Mouse (Mus musculus): ENCODE measurements around the gene Fhad1. TPM values are rescaled to one million over a fixed set of nuclear protein-coding genes. Genes with fewer than 3 reads are reported as not detected.

Fhad1 gene
- polyA plus RNA-seq, 1 experiment from 2014 or later, result 5.2 TPM

- no peaks in the 10 kb centered on the region for H3K27me3 ChIP-seq (ENCODE audit: control insufficient read depth, insufficient read depth, low read length)
- no peak overlapping the region for H3K9ac ChIP-seq (replicated peaks; ENCODE audit: low read depth, low read length)
- no peaks in the 10 kb centered on the region for H3K36me3 ChIP-seq (ENCODE audit: control insufficient read depth, insufficient read depth, low read length)
- H3K4me2 ChIP-seq (ENCODE audit: low read depth, low read length), result no peak overlapping the region
- H3K4me1 ChIP-seq (ENCODE audit: control insufficient read depth, insufficient read depth, low read length), result no peaks in the 10 kb centered on the region
- ATAC-seq (ENCODE audit: low read depth), result no peak
- H3K9me3 ChIP-seq (ENCODE audit: control insufficient read depth, low read length), result no peaks in the 10 kb centered on the region
- H3K27ac ChIP-seq (ENCODE audit: low read depth, low read length), result no peak overlapping the region
- WGBS, result 87% methylated on average over 8 of the region's 8 CpGs
- no peak overlapping the region for H3K4me3 ChIP-seq (ENCODE audit: low read depth, low read length)
Observed at GRCm38 (mm10) chr4:141941289-141941688, 73.6 kb downstream of the Fhad1 start.

- H3K4me2 ChIP-seq (ENCODE audit: low read depth, low read length), result no peak overlapping the region
- WGBS, result 75% methylated on average over 4 of the region's 4 CpGs
- H3K27ac ChIP-seq (ENCODE audit: low read depth, low read length), result no peak overlapping the region
- no peak for ATAC-seq (ENCODE audit: low read depth)
- no peak overlapping the region for H3K4me3 ChIP-seq (ENCODE audit: low read depth, low read length)
- no peak overlapping the region for H3K9ac ChIP-seq (replicated peaks; ENCODE audit: low read depth, low read length)
- H3K4me1 ChIP-seq (ENCODE audit: control insufficient read depth, insufficient read depth, low read length), result no peaks in the 10 kb centered on the region
- no peaks in the 10 kb centered on the region for H3K36me3 ChIP-seq (ENCODE audit: control insufficient read depth, insufficient read depth, low read length)
- no peaks in the 10 kb centered on the region for H3K9me3 ChIP-seq (ENCODE audit: control insufficient read depth, low read length)
- no peaks in the 10 kb centered on the region for H3K27me3 ChIP-seq (ENCODE audit: control insufficient read depth, insufficient read depth, low read length)
Observed at GRCm38 (mm10) chr4:141938535-141938934, 76.3 kb downstream of the Fhad1 start.

- no peaks in the 10 kb centered on the region for H3K27me3 ChIP-seq (ENCODE audit: control insufficient read depth, insufficient read depth, low read length)
- no peak overlapping the region for H3K4me3 ChIP-seq (ENCODE audit: low read depth, low read length)
- 60% methylated on average over 14 of the region's 14 CpGs for WGBS
- H3K9ac ChIP-seq (replicated peaks; ENCODE audit: low read depth, low read length), result no peak overlapping the region
- ATAC-seq (ENCODE audit: low read depth), result peak; percentile 58; the same call in 1 of the 2 replicates
- no peaks in the 10 kb centered on the region for H3K36me3 ChIP-seq (ENCODE audit: control insufficient read depth, insufficient read depth, low read length)
- H3K4me1 ChIP-seq (ENCODE audit: control insufficient read depth, insufficient read depth, low read length), result no peaks in the 10 kb centered on the region
- no peaks in the 10 kb centered on the region for H3K9me3 ChIP-seq (ENCODE audit: control insufficient read depth, low read length)
- H3K27ac ChIP-seq (ENCODE audit: low read depth, low read length), result no peak overlapping the region
- H3K4me2 ChIP-seq (ENCODE audit: low read depth, low read length), result no peak overlapping the region
Observed at GRCm38 (mm10) chr4:141932785-141933574, 81.9 kb downstream of the Fhad1 start.

GRCm38 (mm10) chr4:141931526-141931925, 83.4 kb downstream of the Fhad1 start:
- H3K4me3 ChIP-seq (ENCODE audit: low read depth, low read length), result no peak overlapping the region
- 84% methylated on average over 5 of the region's 5 CpGs for whole genome bisulfite sequencing
- no peak overlapping the region for H3K4me2 ChIP-seq (ENCODE audit: low read depth, low read length)
- no peaks in the 10 kb centered on the region for H3K9me3 ChIP-seq (ENCODE audit: control insufficient read depth, low read length)
- H3K27ac ChIP-seq (ENCODE audit: low read depth, low read length), result no peak overlapping the region
- ATAC-seq (ENCODE audit: low read depth), result no peak
- no peak overlapping the region for H3K9ac ChIP-seq (replicated peaks; ENCODE audit: low read depth, low read length)
- H3K36me3 ChIP-seq (ENCODE audit: control insufficient read depth, insufficient read depth, low read length), result no peaks in the 10 kb centered on the region
- no peaks in the 10 kb centered on the region for H3K27me3 ChIP-seq (ENCODE audit: control insufficient read depth, insufficient read depth, low read length)
- no peaks in the 10 kb centered on the region for H3K4me1 ChIP-seq (ENCODE audit: control insufficient read depth, insufficient read depth, low read length)

- no peaks in the 10 kb centered on the region for H3K27me3 ChIP-seq (ENCODE audit: control insufficient read depth, insufficient read depth, low read length)
- 88% methylated on average over 11 of the region's 11 CpGs for WGBS
- no peak overlapping the region for H3K4me3 ChIP-seq (ENCODE audit: low read depth, low read length)
- H3K27ac ChIP-seq (ENCODE audit: low read depth, low read length), result no peak overlapping the region
- H3K4me2 ChIP-seq (ENCODE audit: low read depth, low read length), result no peak overlapping the region
- no peaks in the 10 kb centered on the region for H3K4me1 ChIP-seq (ENCODE audit: control insufficient read depth, insufficient read depth, low read length)
- H3K9ac ChIP-seq (replicated peaks; ENCODE audit: low read depth, low read length), result no peak overlapping the region
- H3K9me3 ChIP-seq (ENCODE audit: control insufficient read depth, low read length), result no peaks in the 10 kb centered on the region
- no peak for ATAC-seq (ENCODE audit: low read depth)
- no peaks in the 10 kb centered on the region for H3K36me3 ChIP-seq (ENCODE audit: control insufficient read depth, insufficient read depth, low read length)
Observed at GRCm38 (mm10) chr4:141930001-141930400, 84.9 kb downstream of the Fhad1 start.

- H3K9me3 ChIP-seq (ENCODE audit: control insufficient read depth, low read length), result no peaks in the 10 kb centered on the region
- H3K4me1 ChIP-seq (ENCODE audit: control insufficient read depth, insufficient read depth, low read length), result no peaks in the 10 kb centered on the region
- H3K4me2 ChIP-seq (ENCODE audit: low read depth, low read length), result no peak overlapping the region
- H3K36me3 ChIP-seq (ENCODE audit: control insufficient read depth, insufficient read depth, low read length), result no peaks in the 10 kb centered on the region
- WGBS, result 67% methylated on average over 7 of the region's 7 CpGs
- no peak overlapping the region for H3K9ac ChIP-seq (replicated peaks; ENCODE audit: low read depth, low read length)
- no peak overlapping the region for H3K27ac ChIP-seq (ENCODE audit: low read depth, low read length)
- H3K27me3 ChIP-seq (ENCODE audit: control insufficient read depth, insufficient read depth, low read length), result no peaks in the 10 kb centered on the region
- no peak for ATAC-seq (ENCODE audit: low read depth)
- H3K4me3 ChIP-seq (ENCODE audit: low read depth, low read length), result no peak overlapping the region
Observed at GRCm38 (mm10) chr4:141928881-141929281, 86.0 kb downstream of the Fhad1 start.

GRCm38 (mm10) chr4:141925781-141926345, 89.0 kb downstream of the Fhad1 start:
- Histone ChIP-seq H3K4me1 (ENCODE audit: control insufficient read depth, insufficient read depth, low read length) (no peaks in the 10 kb centered on the region), H3K9ac (replicated peaks; ENCODE audit: low read depth, low read length) (no peak overlapping the region), H3K27ac (ENCODE audit: low read depth, low read length) (no peak overlapping the region), H3K27me3 (ENCODE audit: control insufficient read depth, insufficient read depth, low read length) (no peaks in the 10 kb centered on the region), H3K36me3 (ENCODE audit: control insufficient read depth, insufficient read depth, low read length) (no peaks in the 10 kb centered on the region), H3K4me3 (ENCODE audit: low read depth, low read length) (no peak overlapping the region), H3K9me3 (ENCODE audit: control insufficient read depth, low read length) (no peaks in the 10 kb centered on the region), H3K4me2 (ENCODE audit: low read depth, low read length) (no peak overlapping the region)
- 70% methylated on average over 5 of the region's 5 CpGs for WGBS
- ATAC-seq (ENCODE audit: low read depth), result no peak

GRCm38 (mm10) chr4:141923961-141924360, 90.9 kb downstream of the Fhad1 start:
- no peaks in the 10 kb centered on the region for H3K4me1 ChIP-seq (ENCODE audit: control insufficient read depth, insufficient read depth, low read length)
- H3K4me3 ChIP-seq (ENCODE audit: low read depth, low read length), result no peak overlapping the region
- H3K36me3 ChIP-seq (ENCODE audit: control insufficient read depth, insufficient read depth, low read length), result no peaks in the 10 kb centered on the region
- H3K9me3 ChIP-seq (ENCODE audit: control insufficient read depth, low read length), result no peaks in the 10 kb centered on the region
- H3K9ac ChIP-seq (replicated peaks; ENCODE audit: low read depth, low read length), result no peak overlapping the region
- WGBS, result 87% methylated on average over 11 of the region's 11 CpGs
- no peak overlapping the region for H3K4me2 ChIP-seq (ENCODE audit: low read depth, low read length)
- H3K27me3 ChIP-seq (ENCODE audit: control insufficient read depth, insufficient read depth, low read length), result no peaks in the 10 kb centered on the region
- no peak overlapping the region for H3K27ac ChIP-seq (ENCODE audit: low read depth, low read length)
- ATAC-seq (ENCODE audit: low read depth), result no peak

- Histone ChIP-seq H3K27ac (ENCODE audit: low read depth, low read length) (no peak overlapping the region), H3K4me1 (ENCODE audit: control insufficient read depth, insufficient read depth, low read length) (no peaks in the 10 kb centered on the region), H3K4me3 (ENCODE audit: low read depth, low read length) (no peak overlapping the region), H3K9me3 (ENCODE audit: control insufficient read depth, low read length) (no peaks in the 10 kb centered on the region), H3K36me3 (ENCODE audit: control insufficient read depth, insufficient read depth, low read length) (no peaks in the 10 kb centered on the region), H3K9ac (replicated peaks; ENCODE audit: low read depth, low read length) (no peak overlapping the region), H3K27me3 (ENCODE audit: control insufficient read depth, insufficient read depth, low read length) (no peaks in the 10 kb centered on the region), H3K4me2 (ENCODE audit: low read depth, low read length) (no peak overlapping the region)
- no peak for ATAC-seq (ENCODE audit: low read depth)
- WGBS, result 91% methylated on average over 10 of the region's 10 CpGs
Observed at GRCm38 (mm10) chr4:141920391-141920790, 94.5 kb downstream of the Fhad1 start.
